Mouse (Mus musculus) limb, embryonic 13.5 days (tissue): Measurements from ENCODE around the gene Tmed5. TPM values are rescaled to one million over a fixed set of nuclear protein-coding genes. Genes with fewer than 3 reads are reported as not detected.

Experiments
- ATAC-seq: fragments of 200-750 bp; cut with Nextera tagmentation; 2 replicates; pipeline ENCODE4 v1.8.0; 2017; ENCODE audit warnings: low read depth, moderate number of reproducible peaks, moderate TSS enrichment; ENCODE audit not compliant: low FRiP score
- H3K27ac ChIP-seq: fragments of 300-500 bp; sonication (generic); 2 replicates; pipeline ENCODE4 v1.5.1; 2015; ENCODE audit warnings: inconsistent platforms, mild to moderate bottlenecking, moderate library complexity
- H3K27me3 ChIP-seq: fragments of 300-500 bp; sonication (generic); 2 replicates; pipeline ENCODE4 v1.6.1; 2015; ENCODE audit warnings: mild to moderate bottlenecking, inconsistent platforms
- H3K36me3 ChIP-seq: fragments of 300-500 bp; sonication (generic); 2 replicates; pipeline ENCODE4 v1.6.1; 2015; ENCODE audit warnings: inconsistent platforms, mild to moderate bottlenecking, moderate library complexity
- H3K4me1 ChIP-seq: fragments of 300-500 bp; sonication (generic); 2 replicates; pipeline ENCODE4 v1.6.1; 2015; ENCODE audit warnings: inconsistent platforms
- H3K4me2 ChIP-seq: fragments of 300-500 bp; sonication (generic); replicated peaks from 2 replicates; pipeline ENCODE4 v1.6.1; 2015; ENCODE audit warnings: inconsistent platforms, mild to moderate bottlenecking, moderate library complexity
- H3K4me3 ChIP-seq: fragments of 300-500 bp; sonication (generic); 2 replicates; pipeline ENCODE4 v1.5.1; 2015; ENCODE audit warnings: moderate library complexity, mild to moderate bottlenecking, inconsistent platforms
- H3K9ac ChIP-seq: fragments of 300-500 bp; sonication (generic); 2 replicates; pipeline ENCODE4 v1.6.1; 2015; ENCODE audit warnings: mild to moderate bottlenecking, inconsistent platforms
- H3K9me3 ChIP-seq: fragments of 300-500 bp; sonication (generic); 2 replicates; pipeline ENCODE4 v1.6.1; 2016; ENCODE audit warnings: inconsistent platforms
- WGBS: fragments of 180-500 bp; shearing (Covaris S2); methylation state at CpG from one replicate; pipeline ENCODE4 v1.1.7; 2015; 5-methylcytosine and 5-hydroxymethylcytosine counted together
- polyA plus RNA-seq: library from polyadenylated mRNA; unstranded; fragments of >200 nt; fragmentation: Nextera tagmentation; extraction: Ambion mirVana; gene quantifications from 2 replicates; pipeline ENCODE4 v1.2.1, GENCODE M21; 2015

The Tmed5 gene
- polyA plus RNA-seq, 1 experiment from 2014 or later: 33.4 TPM

DNA sequence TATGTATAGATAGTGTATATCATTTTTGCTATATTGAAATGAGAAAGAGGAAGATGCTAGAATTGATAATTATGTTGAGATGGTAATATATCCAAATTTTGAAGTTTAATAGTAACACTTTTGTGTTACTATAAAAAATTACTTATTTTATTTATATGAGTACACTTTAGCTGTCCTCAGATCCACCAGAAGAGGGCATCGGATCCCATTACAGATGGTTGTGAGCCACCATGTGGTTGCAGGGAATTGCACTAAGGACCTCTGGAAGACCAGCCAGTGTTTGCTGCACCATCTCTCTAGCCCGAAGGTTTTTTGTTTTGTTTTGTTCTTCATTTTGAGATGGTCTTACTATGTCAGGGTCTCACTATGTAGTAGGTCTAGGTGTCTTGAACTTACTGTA is 47.0 kb downstream of the Tmed5 start:
- H3K27ac ChIP-seq: no peak overlapping the region
- H3K9me3 ChIP-seq: no peaks in the 10 kb centered on the region
- H3K36me3 ChIP-seq: peaks cover 70% of the 10 kb centered on the region
- H3K27me3 ChIP-seq: no peaks in the 10 kb centered on the region
- H3K9ac ChIP-seq: no peak overlapping the region
- H3K4me1 ChIP-seq: no peaks in the 10 kb centered on the region
- WGBS: 92% methylated on average over 2 of the region's 2 CpGs
- H3K4me3 ChIP-seq: no peak overlapping the region
- no peak overlapping the region for H3K4me2 ChIP-seq
- ATAC-seq: no peak

DNA sequence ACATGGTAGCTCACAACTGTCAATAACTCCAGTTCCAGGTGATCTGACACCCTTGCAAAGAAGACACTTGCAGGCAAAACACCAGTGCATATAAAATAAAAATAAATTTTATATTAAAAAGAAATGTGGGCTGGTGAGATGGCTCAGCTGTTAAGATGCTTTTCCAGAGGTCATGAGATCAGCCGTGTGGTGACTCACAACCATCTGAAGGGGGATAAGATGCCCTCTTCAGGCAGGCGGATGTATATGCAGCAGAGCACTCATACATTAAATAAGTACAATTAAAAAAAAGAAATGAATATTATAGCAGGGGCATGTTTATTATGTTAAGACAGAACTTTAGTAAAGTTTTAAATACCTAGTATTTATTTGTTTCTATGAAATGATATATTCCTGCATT is 50.0 kb downstream of the Tmed5 start:
- H3K9me3 ChIP-seq: no peaks in the 10 kb centered on the region
- ATAC-seq: no peak
- 47% methylated on average over 2 of the region's 2 CpGs for WGBS
- no peak overlapping the region for H3K4me3 ChIP-seq
- H3K27ac ChIP-seq: no peak overlapping the region
- no peak overlapping the region for H3K4me2 ChIP-seq
- no peaks in the 10 kb centered on the region for H3K27me3 ChIP-seq
- H3K4me1 ChIP-seq: no peaks in the 10 kb centered on the region
- peaks cover 61% of the 10 kb centered on the region for H3K36me3 ChIP-seq
- H3K9ac ChIP-seq: no peak overlapping the region

DNA sequence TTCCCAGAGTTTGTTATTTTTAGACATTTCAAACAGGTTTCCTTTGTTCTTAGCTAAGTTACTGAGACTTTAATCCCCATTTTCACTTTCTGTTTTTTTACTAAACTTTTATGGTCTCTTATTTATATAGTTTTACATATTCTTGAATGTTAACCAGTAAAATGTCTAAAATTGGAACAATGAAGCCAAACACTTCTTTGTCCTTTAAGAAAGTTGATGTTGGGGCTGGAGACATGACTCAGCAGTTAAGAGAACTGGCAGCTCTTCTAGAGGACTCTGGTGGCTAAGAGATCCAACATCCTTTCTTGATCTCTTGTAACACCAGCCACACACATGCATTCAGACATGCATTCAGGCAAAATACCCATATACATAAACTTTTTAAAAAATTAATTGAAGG is 52.8 kb downstream of the Tmed5 start:
- Histone ChIP-seq H3K27ac (no peak overlapping the region), H3K9ac (no peak overlapping the region), H3K9me3 (peaks cover 5% of the 10 kb centered on the region; the same call in 1 of the 2 replicates), H3K4me3 (no peak overlapping the region), H3K27me3 (no peaks in the 10 kb centered on the region), H3K4me2 (no peak overlapping the region), H3K4me1 (no peaks in the 10 kb centered on the region), H3K36me3 (peaks cover 65% of the 10 kb centered on the region)
- no peak for ATAC-seq

GRCm38 (mm10) chr5:108076833-108077540 is 55.4 kb downstream of the Tmed5 start:
- Histone ChIP-seq H3K9me3 (peaks cover 5% of the 10 kb centered on the region; the same call in 1 of the 2 replicates), H3K27ac (no peak overlapping the region), H3K36me3 (peaks cover 67% of the 10 kb centered on the region), H3K27me3 (no peaks in the 10 kb centered on the region), H3K4me3 (no peak overlapping the region), H3K4me1 (no peaks in the 10 kb centered on the region), H3K9ac (no peak overlapping the region), H3K4me2 (no peak overlapping the region)
- no peak for ATAC-seq
- WGBS: 76% methylated on average over 6 of the region's 6 CpGs

DNA sequence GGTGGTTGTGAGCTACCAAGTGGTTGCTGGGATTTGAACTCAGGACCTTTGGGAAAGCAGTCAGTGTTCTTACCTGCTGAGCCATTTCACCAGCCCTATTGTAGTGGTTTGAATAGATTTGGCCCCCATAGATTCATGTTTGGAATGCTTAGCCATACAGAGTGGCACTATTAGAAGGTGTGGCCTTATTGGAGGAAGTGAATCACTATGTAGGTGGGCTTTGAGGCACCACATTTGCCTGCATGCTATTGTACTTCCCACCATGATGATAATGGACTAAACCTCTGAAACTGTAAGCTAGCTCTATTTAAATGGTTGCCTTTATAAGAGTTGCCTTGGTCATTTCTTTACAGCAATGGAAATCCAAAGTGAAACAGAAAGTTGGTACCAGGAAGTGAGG is 56.2 kb downstream of the Tmed5 start:
- no peak overlapping the region for H3K4me3 ChIP-seq
- H3K27ac ChIP-seq: no peak overlapping the region
- H3K9ac ChIP-seq: no peak overlapping the region
- no peaks in the 10 kb centered on the region for H3K27me3 ChIP-seq
- no peak overlapping the region for H3K4me2 ChIP-seq
- peaks cover 69% of the 10 kb centered on the region for H3K36me3 ChIP-seq
- H3K4me1 ChIP-seq: no peaks in the 10 kb centered on the region
- ATAC-seq: no peak
- peaks cover 5% of the 10 kb centered on the region; the same call in 1 of the 2 replicates for H3K9me3 ChIP-seq

DNA sequence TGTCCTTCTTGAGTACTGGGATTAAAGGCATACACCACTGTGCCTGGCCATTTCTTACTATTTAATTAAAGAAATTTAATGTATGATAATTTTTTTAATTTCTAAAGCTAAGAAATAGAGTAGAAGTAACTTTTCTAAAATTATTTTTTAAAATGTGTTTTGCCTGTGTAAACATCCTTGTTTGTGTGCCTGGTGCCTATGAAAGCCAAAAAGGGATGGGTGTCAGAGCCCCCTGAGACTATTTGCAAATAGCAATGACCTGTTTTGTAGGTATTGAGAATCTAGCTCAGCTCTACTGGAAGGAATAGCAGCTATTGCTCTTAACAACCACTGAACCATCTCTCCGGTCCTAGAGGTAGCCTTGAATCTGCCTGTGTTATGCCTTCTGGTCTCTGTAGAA is 60.1 kb downstream of the Tmed5 start:
- ATAC-seq: no peak
- 100% methylated on average over 1 of the region's 1 CpGs for WGBS
- H3K36me3 ChIP-seq: peaks cover 84% of the 10 kb centered on the region

GRCm38 (mm10) chr5:108065465-108066411 is 66.7 kb downstream of the Tmed5 start, which contains the start of gene Mtf2:
Mtf2 (plus strand) TSS chr5:108065674.
- Histone ChIP-seq H3K9ac (peak within 1 kb of the TSS; percentile 98), H3K36me3 (peaks cover 25% of the 10 kb centered on the region), H3K27me3 (no peaks in the 10 kb centered on the region), H3K27ac (peak within 1 kb of the TSS; percentile 94), H3K4me2 (peak within 1 kb of the TSS; percentile 71), H3K4me3 (peak within 1 kb of the TSS; percentile 96), H3K9me3 (no peaks in the 10 kb centered on the region), H3K4me1 (peaks cover 12% of the 10 kb centered on the region)
- under 1% methylated on average over 59 of the region's 59 CpGs for WGBS
- ATAC-seq: peak; percentile 94

More for the DNA sequence above, 60.1 kb downstream of the Tmed5 start:
- Histone ChIP-seq H3K4me1 (peaks cover 6% of the 10 kb centered on the region), H3K9me3 (peaks cover 5% of the 10 kb centered on the region; the same call in 1 of the 2 replicates), H3K4me2 (no peak overlapping the region), H3K27me3 (no peaks in the 10 kb centered on the region), H3K9ac (no peak overlapping the region), H3K4me3 (no peak overlapping the region), H3K27ac (no peak overlapping the region)

- ATAC-seq: no peak
- Histone ChIP-seq H3K9ac (no peak overlapping the region), H3K9me3 (no peaks in the 10 kb centered on the region), H3K36me3 (no peaks in the 10 kb centered on the region), H3K27me3 (no peaks in the 10 kb centered on the region), H3K4me1 (no peaks in the 10 kb centered on the region), H3K4me2 (no peak overlapping the region), H3K4me3 (no peak overlapping the region), H3K27ac (no peak overlapping the region)
- WGBS: 92% methylated on average over 9 of the region's 9 CpGs
Measured at GRCm38 (mm10) chr5:108060413-108060812, 72.0 kb downstream of the Tmed5 start.

Other genes with a start within 250 kb of the Tmed5 start
- gene Rpl5, start 232.1 kb downstream of the Tmed5 start, polyA plus RNA-seq: 75.5 and 79.7 TPM in 2 replicates
- gene Fam69a, start 145.5 kb downstream of the Tmed5 start, polyA plus RNA-seq: 30.9 and 31.7 TPM in 2 replicates
- gene Mtf2, start 66.9 kb downstream of the Tmed5 start, polyA plus RNA-seq: 142 and 159 TPM in 2 replicates
- 9.5 and 10.2 TPM in 2 replicates for gene Ccdc18, start 255 bp upstream of the Tmed5 start, polyA plus RNA-seq
- 47.5 and 48.9 TPM in 2 replicates for gene Dr1, start 136.3 kb upstream of the Tmed5 start, polyA plus RNA-seq
- gene Pigg, start 180.0 kb upstream of the Tmed5 start, polyA plus RNA-seq: 4.6 and 5.1 TPM in 2 replicates
- gene Gm42517, start 235.3 kb upstream of the Tmed5 start, polyA plus RNA-seq: 0.08 TPM in 1 of 2 replicates, not detected in the other